Mouse (Mus musculus): Measurements from ENCODE around the gene Crim1. TPM values are rescaled to one million over a fixed set of nuclear protein-coding genes. Genes with fewer than 3 reads are reported as not detected.

Crim1 gene
- polyA plus RNA-seq, 1 experiment from 2014 or later, result 2.9 TPM

- Histone ChIP-seq H3K4me2 (no peak overlapping the region), H3K27ac (ENCODE audit: low read depth, low read length) (no peak overlapping the region), H3K36me3 (ENCODE audit: control insufficient read depth, insufficient read depth, low read length) (no peaks in the 10 kb centered on the region), H3K9me3 (replicated peaks; ENCODE audit: control insufficient read depth, low read length) (no peaks in the 10 kb centered on the region), H3K9ac (ENCODE audit: low read depth, low read length) (no peak overlapping the region), H3K27me3 (ENCODE audit: control insufficient read depth, insufficient read depth, low read length) (no peaks in the 10 kb centered on the region), H3K4me1 (ENCODE audit: control insufficient read depth, insufficient read depth, low read length) (peaks cover 7% of the 10 kb centered on the region; the same call in 1 of the 2 replicates), H3K4me3 (ENCODE audit: low read depth, low read length) (no peak overlapping the region)
- no peak for ATAC-seq (replicated peaks; ENCODE audit: insufficient number of reproducible peaks, low FRiP score, low TSS enrichment)
- 81% methylated on average over 7 of the region's 7 CpGs for WGBS (ENCODE audit: insufficient replicate concordance)
Measured at GRCm38 (mm10) chr17:78274609-78275506, 74.8 kb downstream of the Crim1 start.

- no peaks in the 10 kb centered on the region for H3K36me3 ChIP-seq (ENCODE audit: control insufficient read depth, insufficient read depth, low read length)
- H3K9ac ChIP-seq (ENCODE audit: low read depth, low read length), result no peak overlapping the region
- no peak for ATAC-seq (replicated peaks; ENCODE audit: insufficient number of reproducible peaks, low FRiP score, low TSS enrichment)
- 62% methylated on average over 4 of the region's 4 CpGs for WGBS (ENCODE audit: insufficient replicate concordance)
- H3K4me2 ChIP-seq, result no peak overlapping the region
- H3K27me3 ChIP-seq (ENCODE audit: control insufficient read depth, insufficient read depth, low read length), result no peaks in the 10 kb centered on the region
- no peak overlapping the region for H3K27ac ChIP-seq (ENCODE audit: low read depth, low read length)
- H3K9me3 ChIP-seq (replicated peaks; ENCODE audit: control insufficient read depth, low read length), result no peaks in the 10 kb centered on the region
- H3K4me1 ChIP-seq (ENCODE audit: control insufficient read depth, insufficient read depth, low read length), result peaks cover 7% of the 10 kb centered on the region; the same call in 1 of the 2 replicates
- no peak overlapping the region for H3K4me3 ChIP-seq (ENCODE audit: low read depth, low read length)
Measured at GRCm38 (mm10) chr17:78275507-78275813, 75.4 kb downstream of the Crim1 start.

GRCm38 (mm10) chr17:78279191-78279590, 79.1 kb downstream of the Crim1 start:
- Histone ChIP-seq H3K27me3 (ENCODE audit: control insufficient read depth, insufficient read depth, low read length) (no peaks in the 10 kb centered on the region), H3K4me1 (ENCODE audit: control insufficient read depth, insufficient read depth, low read length) (peaks cover under 1% of the 10 kb centered on the region; the same call in 1 of the 2 replicates), H3K27ac (ENCODE audit: low read depth, low read length) (no peak overlapping the region), H3K36me3 (ENCODE audit: control insufficient read depth, insufficient read depth, low read length) (no peaks in the 10 kb centered on the region), H3K4me3 (ENCODE audit: low read depth, low read length) (no peak overlapping the region), H3K9ac (ENCODE audit: low read depth, low read length) (no peak overlapping the region), H3K4me2 (no peak overlapping the region), H3K9me3 (replicated peaks; ENCODE audit: control insufficient read depth, low read length) (no peaks in the 10 kb centered on the region)
- 85% methylated on average over 12 of the region's 12 CpGs for WGBS (ENCODE audit: insufficient replicate concordance)
- no peak for ATAC-seq (replicated peaks; ENCODE audit: insufficient number of reproducible peaks, low FRiP score, low TSS enrichment)

GRCm38 (mm10) chr17:78280991-78281712, 81.1 kb downstream of the Crim1 start:
- Histone ChIP-seq H3K27me3 (ENCODE audit: control insufficient read depth, insufficient read depth, low read length) (no peaks in the 10 kb centered on the region), H3K4me2 (no peak overlapping the region), H3K4me3 (ENCODE audit: low read depth, low read length) (no peak overlapping the region), H3K4me1 (ENCODE audit: control insufficient read depth, insufficient read depth, low read length) (no peaks in the 10 kb centered on the region; the same call in 1 of the 2 replicates), H3K9me3 (replicated peaks; ENCODE audit: control insufficient read depth, low read length) (no peaks in the 10 kb centered on the region), H3K36me3 (ENCODE audit: control insufficient read depth, insufficient read depth, low read length) (no peaks in the 10 kb centered on the region), H3K27ac (ENCODE audit: low read depth, low read length) (no peak overlapping the region), H3K9ac (ENCODE audit: low read depth, low read length) (no peak overlapping the region)
- 78% methylated on average over 18 of the region's 18 CpGs for WGBS (ENCODE audit: insufficient replicate concordance)
- no peak for ATAC-seq (replicated peaks; ENCODE audit: insufficient number of reproducible peaks, low FRiP score, low TSS enrichment)

- no peak overlapping the region for H3K4me2 ChIP-seq
- peaks cover 1% of the 10 kb centered on the region; the same call in 1 of the 2 replicates for H3K4me1 ChIP-seq (ENCODE audit: control insufficient read depth, insufficient read depth, low read length)
- H3K27ac ChIP-seq (ENCODE audit: low read depth, low read length), result no peak overlapping the region
- no peak overlapping the region for H3K4me3 ChIP-seq (ENCODE audit: low read depth, low read length)
- no peak for ATAC-seq (replicated peaks; ENCODE audit: insufficient number of reproducible peaks, low FRiP score, low TSS enrichment)
- H3K36me3 ChIP-seq (ENCODE audit: control insufficient read depth, insufficient read depth, low read length), result no peaks in the 10 kb centered on the region
- H3K9ac ChIP-seq (ENCODE audit: low read depth, low read length), result no peak overlapping the region
- no peaks in the 10 kb centered on the region for H3K9me3 ChIP-seq (replicated peaks; ENCODE audit: control insufficient read depth, low read length)
- no peaks in the 10 kb centered on the region for H3K27me3 ChIP-seq (ENCODE audit: control insufficient read depth, insufficient read depth, low read length)
- WGBS (ENCODE audit: insufficient replicate concordance), result 85% methylated on average over 11 of the region's 11 CpGs
Measured at GRCm38 (mm10) chr17:78283271-78283992, 83.4 kb downstream of the Crim1 start.

GRCm38 (mm10) chr17:78286021-78286420, 86.0 kb downstream of the Crim1 start:
- WGBS (ENCODE audit: insufficient replicate concordance), result 86% methylated on average over 13 of the region's 13 CpGs
- Histone ChIP-seq H3K9ac (ENCODE audit: low read depth, low read length) (no peak overlapping the region), H3K27me3 (ENCODE audit: control insufficient read depth, insufficient read depth, low read length) (no peaks in the 10 kb centered on the region), H3K4me3 (ENCODE audit: low read depth, low read length) (no peak overlapping the region), H3K4me2 (no peak overlapping the region), H3K36me3 (ENCODE audit: control insufficient read depth, insufficient read depth, low read length) (no peaks in the 10 kb centered on the region), H3K27ac (ENCODE audit: low read depth, low read length) (no peak overlapping the region), H3K4me1 (ENCODE audit: control insufficient read depth, insufficient read depth, low read length) (peaks cover 3% of the 10 kb centered on the region; the same call in 1 of the 2 replicates), H3K9me3 (replicated peaks; ENCODE audit: control insufficient read depth, low read length) (no peaks in the 10 kb centered on the region)
- no peak for ATAC-seq (replicated peaks; ENCODE audit: insufficient number of reproducible peaks, low FRiP score, low TSS enrichment)

GRCm38 (mm10) chr17:78287391-78287790, 87.3 kb downstream of the Crim1 start:
- WGBS (ENCODE audit: insufficient replicate concordance), result 72% methylated on average over 2 of the region's 2 CpGs
- peaks cover 3% of the 10 kb centered on the region; the same call in 1 of the 2 replicates for H3K4me1 ChIP-seq (ENCODE audit: control insufficient read depth, insufficient read depth, low read length)
- H3K36me3 ChIP-seq (ENCODE audit: control insufficient read depth, insufficient read depth, low read length), result no peaks in the 10 kb centered on the region
- no peak overlapping the region for H3K4me3 ChIP-seq (ENCODE audit: low read depth, low read length)
- no peaks in the 10 kb centered on the region for H3K27me3 ChIP-seq (ENCODE audit: control insufficient read depth, insufficient read depth, low read length)
- ATAC-seq (replicated peaks; ENCODE audit: insufficient number of reproducible peaks, low FRiP score, low TSS enrichment), result no peak
- no peak overlapping the region for H3K27ac ChIP-seq (ENCODE audit: low read depth, low read length)
- H3K9ac ChIP-seq (ENCODE audit: low read depth, low read length), result no peak overlapping the region
- H3K4me2 ChIP-seq, result no peak overlapping the region
- no peaks in the 10 kb centered on the region for H3K9me3 ChIP-seq (replicated peaks; ENCODE audit: control insufficient read depth, low read length)

- H3K36me3 ChIP-seq (ENCODE audit: control insufficient read depth, insufficient read depth, low read length), result no peaks in the 10 kb centered on the region
- H3K4me2 ChIP-seq, result peak overlapping the region; percentile 5; the same call in 1 of the 2 replicates
- peaks cover 5% of the 10 kb centered on the region for H3K27me3 ChIP-seq (ENCODE audit: control insufficient read depth, insufficient read depth, low read length)
- H3K9me3 ChIP-seq (replicated peaks; ENCODE audit: control insufficient read depth, low read length), result no peaks in the 10 kb centered on the region
- no peak overlapping the region for H3K27ac ChIP-seq (ENCODE audit: low read depth, low read length)
- no peak overlapping the region for H3K9ac ChIP-seq (ENCODE audit: low read depth, low read length)
- ATAC-seq (replicated peaks; ENCODE audit: insufficient number of reproducible peaks, low FRiP score, low TSS enrichment), result peak; percentile 76; the same call in 1 of the 2 replicates
- 80% methylated on average over 6 of the region's 6 CpGs for WGBS (ENCODE audit: insufficient replicate concordance)
- H3K4me3 ChIP-seq (ENCODE audit: low read depth, low read length), result no peak overlapping the region
- 0 out of 2 replicates have a peak, but pooled peaks cover 3% of the 10 kb centered on the region for H3K4me1 ChIP-seq (ENCODE audit: control insufficient read depth, insufficient read depth, low read length)
Measured at GRCm38 (mm10) chr17:78290153-78290876, 90.3 kb downstream of the Crim1 start.
